Mouse (Mus musculus): ENCODE measurements around the gene Esyt2.

Esyt2 gene

DNA sequence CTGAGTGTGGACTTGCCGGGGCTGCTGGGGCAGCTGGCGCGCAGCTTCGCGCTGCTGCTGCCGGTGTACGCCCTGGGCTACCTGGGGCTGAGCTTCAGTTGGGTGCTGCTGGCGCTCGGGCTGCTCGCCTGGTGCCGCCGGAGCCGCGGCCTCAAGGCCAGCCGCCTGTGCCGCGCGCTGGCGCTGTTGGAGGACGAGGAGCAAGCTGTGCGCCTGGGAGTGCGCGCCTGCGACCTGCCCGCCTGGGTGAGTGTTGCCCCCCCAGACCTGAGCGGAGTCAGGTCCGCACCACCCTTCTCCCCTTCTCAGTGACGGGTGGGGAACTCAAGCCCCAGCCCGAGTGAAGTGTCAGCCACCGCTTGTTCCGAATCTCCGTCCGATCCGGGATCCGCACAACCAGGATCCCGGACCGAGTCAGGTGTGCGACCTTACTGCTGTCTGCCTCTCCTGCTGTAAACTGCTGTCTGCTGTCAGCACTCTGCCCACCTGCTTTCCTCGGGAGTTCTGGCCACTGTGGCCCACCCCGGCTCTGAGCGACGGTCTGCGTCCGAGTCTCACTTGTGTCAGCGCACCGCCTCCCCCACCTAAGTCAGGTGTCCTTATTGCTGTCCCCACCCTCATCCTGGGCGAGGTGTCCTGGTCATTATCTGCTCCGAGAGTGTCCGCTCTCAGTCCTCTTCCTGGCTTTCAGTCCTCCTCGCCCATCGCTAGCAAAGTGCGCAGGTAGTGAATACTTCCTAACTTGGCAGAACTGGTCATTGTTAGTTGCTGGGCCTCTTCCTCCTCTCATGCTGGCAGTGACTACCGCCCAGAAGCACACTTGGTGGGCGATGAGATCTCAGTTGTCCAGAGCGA lies 658 bp downstream of the Esyt2 start:
- no peak for DNase-seq

- DNase-seq: no peak
These were observed 1.9 kb downstream of the Esyt2 start for GRCm38 (mm10) chr12:116282856-116283255.

DNA sequence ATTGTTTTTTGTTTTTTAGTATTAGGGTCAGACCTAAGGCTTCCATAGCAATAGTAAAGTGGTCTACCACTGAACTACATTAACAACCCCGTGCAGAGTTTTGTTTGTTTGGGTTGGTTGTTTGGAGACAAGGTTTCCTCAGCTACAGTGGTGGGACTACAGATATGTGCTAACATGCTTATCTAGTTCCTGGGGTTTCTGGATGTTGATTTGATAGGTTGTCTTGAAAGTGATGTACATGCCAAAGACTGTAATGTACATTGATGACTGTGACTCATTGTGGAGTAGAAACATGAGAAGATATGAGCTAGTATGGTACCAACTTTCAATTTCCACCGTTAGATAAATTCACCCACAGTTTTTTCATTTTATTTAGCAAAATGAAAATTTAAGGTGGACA lies 2.5 kb downstream of the Esyt2 start:
- DNase-seq: no peak

GRCm38 (mm10) chr12:116293185-116293584 lies 12.2 kb downstream of the Esyt2 start:
- DNase-seq: no peak

DNA sequence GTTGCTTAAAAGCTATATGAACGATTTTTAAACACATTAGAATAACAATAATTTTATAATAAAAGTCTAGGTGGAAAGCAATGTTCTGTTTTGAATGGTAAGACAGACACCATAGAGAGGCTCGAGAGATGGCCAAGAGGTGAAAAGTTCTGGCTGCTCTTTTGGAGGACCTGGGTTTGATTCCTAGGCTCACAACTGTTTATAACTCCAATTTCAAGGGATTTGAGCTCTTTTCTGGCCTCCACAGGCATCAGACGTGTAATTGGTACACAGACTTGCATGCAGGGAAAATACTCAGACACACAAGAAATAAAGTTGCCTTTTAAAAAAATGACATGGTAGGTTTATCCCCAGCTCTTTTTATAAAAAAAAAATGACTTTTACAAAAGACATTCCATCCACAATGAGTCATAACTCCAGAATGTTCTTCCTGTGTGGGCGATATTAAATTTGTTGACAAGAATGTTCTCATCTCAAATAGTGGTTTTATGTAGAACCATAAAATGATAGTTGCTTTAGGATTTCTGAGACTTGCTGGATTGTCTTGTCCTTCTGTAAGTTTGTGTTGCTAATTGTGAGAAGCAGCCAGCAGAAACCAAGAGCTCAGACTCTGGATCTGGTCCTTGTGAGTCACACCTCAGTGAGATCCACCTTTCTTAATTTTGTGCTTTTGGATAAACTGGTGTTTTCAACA lies 12.8 kb downstream of the Esyt2 start:
- DNase-seq: no peak

DNA sequence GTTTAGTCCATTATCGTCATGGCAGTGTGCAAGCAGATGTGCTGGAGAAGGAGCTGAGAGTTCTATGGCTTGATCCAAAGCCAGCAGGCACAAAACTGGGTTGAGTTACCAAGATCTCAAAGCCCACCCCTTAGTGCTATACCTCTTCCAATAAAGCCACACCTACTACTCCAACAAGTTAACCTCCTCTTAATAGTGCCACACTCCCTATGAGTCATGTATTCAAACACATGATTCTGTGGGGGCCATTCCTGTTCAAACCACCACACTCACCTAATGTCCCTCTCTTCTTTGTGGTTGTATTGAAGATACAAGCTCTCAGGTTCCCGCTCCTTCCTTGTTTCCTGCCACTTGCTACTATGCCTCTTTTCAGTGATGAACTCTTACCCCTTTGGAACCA lies 18.9 kb downstream of the Esyt2 start:
- no peak for DNase-seq

GRCm38 (mm10) chr12:116302181-116302580 lies 21.2 kb downstream of the Esyt2 start:
- DNase-seq: no peak

DNA sequence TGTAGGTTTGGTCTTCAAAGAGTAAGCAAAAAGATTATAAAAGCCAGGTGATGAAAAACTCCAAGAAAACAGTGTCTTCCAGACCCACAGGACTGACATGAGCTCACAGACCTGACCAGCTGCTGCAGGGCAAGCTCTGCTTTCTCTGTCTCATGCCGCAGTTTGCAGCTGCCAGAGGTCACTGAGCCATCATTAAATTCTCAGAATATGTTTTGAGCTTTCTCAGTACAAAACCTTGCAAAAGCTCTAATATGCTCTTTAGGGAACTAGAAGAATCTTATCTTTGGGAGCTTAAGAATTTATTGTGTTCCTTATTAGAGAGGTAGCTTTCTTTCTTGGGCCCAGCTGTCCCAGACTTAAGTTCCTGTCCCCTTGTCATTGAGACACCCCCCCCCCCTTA lies 25.0 kb downstream of the Esyt2 start:
- DNase-seq: no peak

DNA sequence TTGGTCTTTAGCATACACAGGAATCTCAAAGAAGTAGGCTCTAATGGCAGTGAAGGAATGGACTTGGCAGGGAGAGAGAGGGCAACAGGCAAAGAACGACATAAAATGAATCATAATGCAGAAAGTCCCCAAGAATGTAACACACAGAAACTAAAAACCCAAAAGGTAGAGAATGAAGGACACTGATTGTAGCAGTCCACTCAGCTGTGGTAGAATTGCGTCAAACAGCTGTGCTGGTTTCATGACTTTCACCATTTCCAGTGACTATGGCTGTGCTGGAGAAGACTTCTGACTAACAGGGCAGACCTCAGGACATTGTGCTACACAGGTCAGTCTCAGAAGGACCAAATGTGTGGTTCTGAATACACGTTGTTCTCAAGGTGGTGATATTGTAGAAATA lies 26.9 kb downstream of the Esyt2 start:
- DNase-seq: no peak

GRCm38 (mm10) chr12:116308612-116309011 lies 27.6 kb downstream of the Esyt2 start:
- DNase-seq: no peak

- no peak for DNase-seq
These were observed 32.8 kb downstream of the Esyt2 start for GRCm38 (mm10) chr12:116313816-116314215.

DNA sequence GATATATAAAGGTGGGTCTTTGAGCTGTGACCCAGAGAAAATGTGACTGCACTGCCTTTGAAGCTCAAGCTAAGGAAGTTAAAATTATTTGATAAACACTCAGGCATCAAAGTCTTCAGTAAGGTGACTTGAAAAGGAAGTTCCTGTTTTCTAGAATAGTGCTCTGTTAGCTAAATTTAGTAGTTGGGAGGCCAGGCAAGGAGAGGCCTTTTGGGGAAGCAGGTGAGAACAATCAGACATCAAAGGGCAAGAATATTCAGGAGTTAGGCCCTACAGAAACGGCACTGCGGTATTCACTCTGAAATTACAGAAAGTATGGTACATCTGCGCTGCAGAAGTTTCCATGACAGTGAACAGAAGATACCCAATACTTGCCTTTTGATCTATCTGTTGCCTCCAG lies 34.5 kb downstream of the Esyt2 start:
- DNase-seq: no peak

GRCm38 (mm10) chr12:116317818-116318217 lies 36.8 kb downstream of the Esyt2 start:
- no peak for DNase-seq

GRCm38 (mm10) chr12:116325545-116325944 lies 44.5 kb downstream of the Esyt2 start:
- no peak for DNase-seq

DNA sequence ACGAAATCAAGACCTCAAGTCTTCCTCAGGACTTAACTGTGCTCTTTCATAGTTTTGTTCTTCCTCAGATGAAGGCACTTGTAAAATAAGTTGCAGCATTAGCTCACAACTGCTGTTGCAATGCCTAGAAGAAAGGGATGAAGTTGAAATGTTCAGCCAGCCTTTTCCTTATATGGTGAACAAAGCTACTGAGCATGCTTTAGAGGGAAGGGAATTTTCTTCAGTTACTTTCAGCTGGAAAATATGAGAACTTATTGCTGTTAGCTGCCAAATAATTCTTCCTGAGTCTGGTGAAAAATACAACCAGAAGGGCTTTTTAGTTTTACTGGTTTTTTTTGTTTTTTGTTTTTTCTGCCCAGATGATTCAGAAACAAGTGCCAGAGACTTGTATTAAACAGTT lies 45.2 kb downstream of the Esyt2 start:
- no peak for DNase-seq

- no peak for DNase-seq
These were observed 53.3 kb downstream of the Esyt2 start for GRCm38 (mm10) chr12:116334253-116334652.

DNA sequence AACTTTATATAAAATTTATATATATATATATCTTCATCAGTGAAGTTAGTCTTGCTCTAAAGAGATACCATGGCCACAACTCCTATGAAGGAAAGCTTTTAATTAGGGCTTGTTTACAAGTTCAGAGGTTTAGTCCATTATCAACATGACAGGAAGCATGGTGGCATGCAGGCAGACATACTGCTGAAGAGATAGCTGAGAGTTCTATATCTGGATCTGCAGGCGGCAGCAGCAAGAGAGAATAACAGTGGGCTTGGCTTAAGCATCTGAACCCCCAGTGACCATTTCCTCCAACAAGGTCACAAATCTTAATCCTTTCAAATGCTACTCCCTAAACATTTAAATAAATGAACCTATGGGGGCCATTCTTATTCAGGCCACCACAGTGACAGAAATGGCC lies 59.2 kb downstream of the Esyt2 start:
- no peak for DNase-seq

DNA sequence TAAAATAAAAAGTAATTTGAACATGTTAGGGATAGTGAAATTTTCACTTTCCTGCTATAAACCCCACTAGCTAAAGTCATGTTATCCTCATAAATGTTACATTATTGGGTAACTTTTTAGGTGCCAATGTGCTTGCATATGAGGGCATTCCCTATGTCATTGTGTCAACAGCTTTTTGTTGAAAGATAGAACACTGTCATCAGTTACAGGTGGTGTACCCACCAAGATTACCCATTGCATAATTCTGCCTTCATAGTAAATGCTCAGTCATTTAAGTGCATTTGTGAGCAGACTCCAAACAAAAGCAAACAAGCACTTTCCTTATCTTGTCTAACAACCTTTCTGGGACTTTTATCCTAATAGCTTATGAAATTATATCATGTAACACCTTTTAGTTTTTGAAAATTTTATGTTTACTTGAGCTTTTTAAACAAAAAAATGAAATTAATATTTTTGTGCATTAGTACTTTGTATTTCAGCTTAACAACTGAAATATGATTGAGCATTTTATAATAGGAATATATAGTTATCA lies 67.8 kb downstream of the Esyt2 start:
- no peak for DNase-seq

GRCm38 (mm10) chr12:116349376-116349775 lies 68.4 kb downstream of the Esyt2 start:
- DNase-seq: no peak

DNA sequence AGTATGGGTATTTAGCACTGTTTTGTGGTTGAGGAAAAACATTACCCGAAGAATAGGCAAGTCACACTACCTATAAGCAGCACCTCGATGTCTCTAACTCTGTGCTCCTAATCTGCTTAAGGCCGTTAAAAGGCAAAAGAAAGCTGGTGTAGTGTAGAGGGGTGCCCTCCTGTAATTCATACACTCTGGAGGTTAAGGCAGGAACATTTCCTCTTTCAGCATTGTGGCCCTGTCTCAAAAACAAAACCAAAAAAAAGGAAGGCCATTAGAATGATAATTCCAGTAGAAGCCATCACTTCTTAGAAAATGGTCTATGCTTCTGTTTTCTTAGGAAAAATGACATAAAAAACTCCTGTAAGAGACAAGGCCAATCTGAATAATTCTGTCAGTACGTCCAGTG lies 70.0 kb downstream of the Esyt2 start:
- DNase-seq: no peak

DNA sequence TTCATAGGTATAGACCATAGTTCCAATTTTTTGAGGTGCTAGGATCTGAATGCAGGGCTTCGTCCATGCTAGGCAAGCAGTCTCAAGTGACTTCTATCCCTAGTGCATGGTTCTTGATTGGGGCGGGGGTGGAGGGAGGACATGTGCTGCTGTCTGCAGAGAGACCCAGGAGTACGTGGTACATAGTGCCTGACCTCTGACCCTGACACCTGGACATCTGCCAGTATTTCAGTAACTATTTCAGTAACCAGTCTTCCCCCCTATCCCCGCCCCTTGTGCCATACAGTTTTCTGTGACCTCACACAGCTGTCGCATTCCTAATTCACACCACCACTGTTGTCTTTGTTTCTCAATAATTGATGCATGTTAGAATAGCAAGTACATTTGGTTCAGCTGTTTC lies 71.4 kb downstream of the Esyt2 start:
- DNase-seq: no peak

DNA sequence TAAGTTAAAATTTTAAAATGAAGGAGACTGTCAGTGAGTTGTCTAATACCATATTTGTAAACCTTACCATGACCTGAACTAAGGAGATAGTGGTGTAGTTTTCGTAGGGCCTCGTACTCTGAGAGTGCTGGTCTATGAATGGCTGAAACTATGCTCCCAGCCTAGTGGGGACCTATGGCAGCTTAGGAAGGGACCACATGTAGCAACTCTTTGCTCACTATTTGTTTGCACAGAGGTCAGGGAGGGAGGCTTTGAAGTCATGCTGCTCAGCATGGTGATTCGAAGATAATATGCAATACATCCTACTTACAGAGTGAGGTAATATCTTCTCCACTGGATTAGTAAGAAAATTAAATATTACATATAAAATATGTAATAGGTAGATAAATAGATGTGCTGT lies 73.7 kb downstream of the Esyt2 start:
- DNase-seq: no peak

GRCm38 (mm10) chr12:116362091-116362490 lies 81.1 kb downstream of the Esyt2 start:
- no peak for DNase-seq

GRCm38 (mm10) chr12:116366900-116367299 lies 85.9 kb downstream of the Esyt2 start:
- no peak for DNase-seq
